Mouse (Mus musculus) spleen, adult 2 months (tissue): Measurements from ENCODE around the gene Ank2. TPM values are rescaled to one million over a fixed set of nuclear protein-coding genes. Genes with fewer than 3 reads are reported as not detected.
A peak's percentile ranks its signal among the peaks of the same experiment; 100 is the strongest.

ENCODE experiments used
- DNase-seq, 2 experiments: peaks; one replicate each; pipeline versions ENCODE4 v3.0.0 to v3.0.0-alpha.2; 2012 to 2021; ENCODE audit warnings: low spot score in 2 of 2, low read depth in 1 of 2
- H3K27ac ChIP-seq: fragments of 200-500 bp; 2 replicates; pipeline ENCODE4 v1.5.1; 2012; ENCODE audit warnings: low read length, inconsistent platforms; ENCODE audit not compliant: insufficient read depth
- H3K27me3 ChIP-seq: fragments of 200-500 bp; 2 replicates; pipeline ENCODE4 v1.6.1; 2012; ENCODE audit warnings: mild to moderate bottlenecking, moderate library complexity, low read length, inconsistent platforms; ENCODE audit not compliant: control insufficient read depth, insufficient read depth
- H3K36me3 ChIP-seq: fragments of 200-500 bp; 2 replicates; pipeline ENCODE4 v1.6.1; 2012; ENCODE audit warnings: mild to moderate bottlenecking, low read length, inconsistent platforms; ENCODE audit not compliant: control insufficient read depth, insufficient read depth
- H3K4me1 ChIP-seq: fragments of 200-500 bp; 2 replicates; pipeline ENCODE4 v1.6.1; 2011; ENCODE audit warnings: inconsistent platforms; ENCODE audit not compliant: control insufficient read depth, insufficient read depth, insufficient read length
- H3K4me3 ChIP-seq: fragments of 200-500 bp; 2 replicates; pipeline ENCODE4 v1.5.1; 2011; ENCODE audit warnings: mild to moderate bottlenecking, inconsistent platforms; ENCODE audit not compliant: insufficient read depth, insufficient read length; ENCODE audit errors: extremely low read depth
- CTCF ChIP-seq: fragments of 200-500 bp; IDR thresholded peaks from 2 replicates; pipeline ENCODE4 v1.5.1; 2011; ENCODE audit warnings: mild to moderate bottlenecking, inconsistent platforms; ENCODE audit not compliant: insufficient read depth, insufficient read length, insufficient replicate concordance; ENCODE audit errors: extremely low read depth
- POLR2A ChIP-seq: fragments of 200-500 bp; IDR thresholded peaks from 2 replicates; pipeline ENCODE4 v1.6.1; 2011; ENCODE audit warnings: low read depth, low read length, inconsistent platforms
- WGBS: fragments of 180-500 bp; shearing (Covaris S2); methylation state at CpG from one replicate; pipeline ENCODE4 v1.1.7; 2018; 5-methylcytosine and 5-hydroxymethylcytosine counted together
- polyA plus RNA-seq: library from polyadenylated mRNA; depleted of rRNA; stranded (reverse); fragments of >200 nt; gene quantifications from 2 replicates; pipeline ENCODE4 v1.2.3, GENCODE M21; 2012

Gene Ank2
- polyA plus RNA-seq, 1 experiment: 2.1 TPM

DNA sequence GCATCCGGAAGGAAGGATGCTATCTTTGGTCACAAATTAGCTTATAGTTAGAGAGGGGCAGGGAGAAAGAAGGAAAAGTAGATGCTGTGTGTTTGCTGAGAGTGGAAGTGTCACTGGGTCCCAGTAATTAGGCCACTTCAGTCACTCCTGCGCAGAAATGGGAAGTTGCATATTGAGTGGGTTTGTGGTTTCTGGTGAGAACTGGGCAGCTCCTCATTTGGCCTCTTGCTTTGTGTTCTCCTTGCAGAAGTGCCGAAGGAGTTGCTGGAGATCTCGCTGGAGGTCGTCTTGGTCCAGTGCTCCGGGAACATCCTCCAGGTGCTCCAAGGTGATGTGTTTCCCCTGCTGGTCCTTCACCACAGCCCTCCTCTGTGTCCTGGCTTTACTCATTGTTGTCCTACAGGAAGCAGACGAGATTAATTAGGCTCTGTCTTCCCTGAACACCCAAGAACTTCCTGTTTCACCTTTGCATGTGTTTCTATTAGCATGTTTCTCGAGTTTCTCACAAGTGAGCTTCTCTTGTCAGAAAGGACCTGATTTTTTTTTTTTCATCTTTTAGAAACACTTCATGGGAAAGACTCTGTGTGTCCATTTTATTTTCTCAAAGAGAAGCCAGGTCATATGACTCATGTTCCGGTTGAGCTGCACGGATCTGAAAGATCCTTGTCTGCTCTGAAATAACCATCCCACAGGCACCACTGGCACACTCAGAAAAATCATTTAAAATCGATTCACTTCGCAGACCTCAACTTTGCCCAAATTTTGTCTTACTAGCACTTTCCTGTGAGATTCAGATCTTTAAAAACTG lies 575.4 kb downstream of the Ank2 start:
- H3K4me1 ChIP-seq: peaks cover 2% of the 10 kb centered on the region; the same call in 1 of the 2 replicates
- no peaks in the 10 kb centered on the region for H3K36me3 ChIP-seq
- H3K27me3 ChIP-seq: no peaks in the 10 kb centered on the region
- no peak overlapping the region for H3K27ac ChIP-seq
- H3K4me3 ChIP-seq: peak overlapping the region; percentile 18; the same call in 1 of the 2 replicates
- TF ChIP-seq CTCF (no peak), POLR2A (no peak)
- WGBS: 18% methylated on average over 12 of the region's 12 CpGs
- no peak for DNase-seq

DNA sequence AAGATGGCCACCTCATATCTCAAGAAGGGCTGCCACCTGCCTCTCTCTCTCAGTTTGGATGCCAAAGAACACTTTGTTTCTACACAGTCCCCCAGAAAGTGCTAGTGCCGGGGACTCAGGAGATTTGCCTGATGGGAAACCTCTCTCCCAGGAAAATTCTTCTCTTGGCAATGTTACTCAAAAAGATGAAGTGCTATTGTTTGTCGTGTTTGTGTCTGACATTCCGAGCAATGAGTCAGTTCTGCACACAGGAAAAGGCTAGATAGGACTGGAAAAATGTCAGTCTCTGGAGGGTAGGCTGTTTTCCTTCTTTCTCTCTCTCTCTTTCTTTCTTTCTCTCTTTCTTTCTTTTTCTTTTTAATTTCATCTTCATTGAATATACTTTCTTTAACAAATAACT lies 577.2 kb downstream of the Ank2 start:
- no peaks in the 10 kb centered on the region for H3K36me3 ChIP-seq
- DNase-seq: no peak

DNA sequence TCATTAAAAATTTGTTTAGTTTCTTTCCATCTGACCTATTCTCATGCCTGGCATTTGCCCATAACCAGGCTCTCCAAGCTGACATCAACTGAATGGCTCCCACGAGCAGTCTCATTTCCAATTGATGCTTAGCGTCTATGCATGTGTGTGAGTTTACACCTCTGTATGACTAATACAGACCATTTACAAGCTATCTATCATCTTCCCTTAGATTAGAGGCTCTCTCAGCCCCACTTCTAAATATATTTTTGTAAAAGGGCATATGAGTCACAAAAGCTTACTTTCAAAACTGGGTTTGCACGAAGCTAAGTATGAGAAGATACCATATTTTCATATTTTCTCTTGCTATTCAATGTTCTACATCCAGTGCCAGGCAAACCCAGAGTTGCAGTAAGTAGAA lies 578.9 kb downstream of the Ank2 start:
- Histone ChIP-seq H3K27me3 (no peaks in the 10 kb centered on the region), H3K36me3 (no peaks in the 10 kb centered on the region), H3K4me1 (peaks cover 2% of the 10 kb centered on the region; the same call in 1 of the 2 replicates), H3K4me3 (no peak overlapping the region), H3K27ac (no peak overlapping the region)
- no peak for DNase-seq
- TF ChIP-seq POLR2A (no peak), CTCF (no peak)
- WGBS: 79% methylated on average over 3 of the region's 3 CpGs

More for the DNA sequence above, 577.2 kb downstream of the Ank2 start:
- WGBS: 66% methylated on average over 3 of the region's 3 CpGs
- Histone ChIP-seq H3K4me3 (no peak overlapping the region), H3K4me1 (peaks cover 2% of the 10 kb centered on the region; the same call in 1 of the 2 replicates), H3K27ac (no peak overlapping the region), H3K27me3 (no peaks in the 10 kb centered on the region)
- TF ChIP-seq POLR2A: no peak
- TF ChIP-seq CTCF: no peak

DNA sequence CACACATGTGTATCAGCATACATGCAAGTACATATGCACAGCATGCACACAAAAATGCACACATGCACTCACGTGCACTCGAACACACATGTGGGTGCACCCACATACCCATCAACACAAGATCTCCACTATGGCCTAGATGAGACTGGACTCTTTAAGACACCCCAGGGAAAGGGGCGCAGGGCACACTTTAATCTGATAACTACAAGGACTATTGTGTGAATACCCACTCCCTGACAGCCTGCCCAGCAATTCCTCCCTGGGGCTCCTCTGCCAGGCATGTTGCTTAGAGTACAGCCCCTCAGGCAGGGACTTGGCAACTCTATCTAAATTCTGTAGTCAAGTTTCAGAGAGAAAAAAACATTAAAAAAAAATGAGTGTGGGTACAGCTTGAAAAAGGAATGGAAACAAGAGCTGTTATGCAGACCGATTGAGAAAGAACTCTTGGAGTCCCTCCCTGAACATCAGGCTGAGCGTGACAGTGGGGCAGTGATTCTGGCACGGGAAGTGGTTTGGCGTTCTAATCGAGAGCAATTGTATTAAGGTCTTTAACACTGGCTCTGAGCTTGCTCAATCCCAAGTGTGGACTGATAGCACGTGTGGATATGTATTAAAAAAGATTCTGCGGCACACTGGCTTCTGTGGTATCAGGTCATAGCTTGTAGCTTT lies 580.2 kb downstream of the Ank2 start:
- Histone ChIP-seq H3K27me3 (no peaks in the 10 kb centered on the region), H3K4me3 (no peak overlapping the region), H3K4me1 (no peaks in the 10 kb centered on the region; the same call in 1 of the 2 replicates), H3K27ac (no peak overlapping the region), H3K36me3 (no peaks in the 10 kb centered on the region)
- no peak for DNase-seq
- WGBS: 80% methylated on average over 10 of the region's 10 CpGs
- TF ChIP-seq CTCF: no peak
- no peak for TF ChIP-seq POLR2A

DNA sequence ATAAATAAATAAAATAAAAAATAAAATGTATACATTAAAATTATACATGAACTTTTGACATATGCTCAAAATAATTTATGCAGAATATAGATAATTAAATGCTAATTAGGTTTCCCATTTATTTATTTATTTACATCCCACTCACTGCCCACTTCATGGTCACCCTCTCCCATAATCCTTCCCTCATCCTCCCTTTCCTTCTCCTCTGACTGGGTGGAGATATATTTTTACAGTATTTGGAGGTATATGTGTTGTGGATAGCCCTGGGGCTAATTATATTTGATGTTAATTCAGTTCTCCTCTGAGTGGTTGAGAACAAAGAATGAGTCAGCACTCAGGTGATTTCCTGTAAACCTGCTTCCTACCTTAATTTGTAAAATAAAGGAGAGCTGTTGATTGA lies 582.8 kb downstream of the Ank2 start:
- H3K4me1 ChIP-seq: no peaks in the 10 kb centered on the region
- no peak for TF ChIP-seq POLR2A
- TF ChIP-seq CTCF: no peak
- no peaks in the 10 kb centered on the region for H3K27me3 ChIP-seq
- no peak overlapping the region for H3K4me3 ChIP-seq
- H3K36me3 ChIP-seq: no peaks in the 10 kb centered on the region
- no peak for DNase-seq
- no peak overlapping the region for H3K27ac ChIP-seq

DNA sequence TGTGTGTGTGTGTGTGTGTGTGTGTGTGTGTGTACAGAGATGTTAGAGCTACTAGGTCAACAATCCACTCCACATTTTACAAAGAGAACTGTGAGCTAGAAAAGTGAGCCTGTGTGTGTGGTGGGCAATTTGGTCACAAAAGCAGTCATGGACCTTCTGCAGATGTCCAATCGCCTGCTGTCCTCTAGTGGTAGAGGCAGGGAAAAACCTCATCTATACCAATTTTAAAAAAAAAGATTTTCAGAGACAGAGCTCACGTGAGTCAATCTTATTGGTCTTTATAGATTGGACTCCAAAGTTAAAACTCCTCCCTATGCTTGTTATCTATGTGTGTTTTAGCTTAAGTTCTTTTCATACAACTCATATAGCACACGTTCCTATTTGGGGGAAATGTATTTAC lies 595.6 kb downstream of the Ank2 start:
- TF ChIP-seq CTCF (peak; percentile 68; the same call in 1 of the 2 replicates), POLR2A (no peak)
- Histone ChIP-seq H3K36me3 (no peaks in the 10 kb centered on the region), H3K27me3 (no peaks in the 10 kb centered on the region), H3K4me3 (no peak overlapping the region), H3K4me1 (no peaks in the 10 kb centered on the region), H3K27ac (no peak overlapping the region)
- 10% methylated on average over 3 of the region's 3 CpGs for WGBS
- peak; percentile 38 for DNase-seq

DNA sequence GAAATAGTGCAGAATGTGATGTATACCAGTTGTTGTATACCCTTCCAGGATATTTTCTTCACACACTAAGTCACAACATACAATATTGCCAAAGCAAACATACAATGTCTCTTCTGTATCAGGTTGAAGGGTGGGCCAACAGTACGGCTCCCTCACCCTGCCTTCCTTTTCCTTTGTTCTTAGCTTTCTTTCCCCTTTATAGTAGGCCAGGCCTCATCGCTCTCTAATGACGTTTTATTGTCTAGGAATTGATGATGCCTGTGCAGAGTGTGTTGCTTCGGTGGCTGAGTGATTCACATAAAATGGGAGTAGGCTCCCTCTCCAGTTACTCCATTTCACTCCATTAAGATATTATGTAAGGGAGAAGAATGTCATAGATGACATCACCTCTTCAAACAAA lies 612.5 kb downstream of the Ank2 start:
- H3K27ac ChIP-seq: no peak overlapping the region
- no peaks in the 10 kb centered on the region for H3K4me1 ChIP-seq
- DNase-seq: no peak
- no peaks in the 10 kb centered on the region for H3K36me3 ChIP-seq
- H3K4me3 ChIP-seq: no peak overlapping the region
- H3K27me3 ChIP-seq: no peaks in the 10 kb centered on the region
- WGBS: 89% methylated on average over 4 of the region's 4 CpGs
- TF ChIP-seq CTCF (no peak), POLR2A (no peak)
